Mouse (Mus musculus) limb, embryonic 14.5 days (tissue): ENCODE measurements around the gene Vps18. TPM values are rescaled to one million over a fixed set of nuclear protein-coding genes. Genes with fewer than 3 reads are reported as not detected.

Experiments used
- ATAC-seq: fragments of 200-750 bp; cut with Nextera tagmentation; 2 replicates; pipeline ENCODE4 v1.8.0; 2017; ENCODE audit warnings: low read depth, moderate number of reproducible peaks, moderate TSS enrichment; ENCODE audit not compliant: low FRiP score
- DNase-seq: peaks from one replicate; pipeline ENCODE4 v3.0.0-alpha.2; 2015; ENCODE audit warnings: low spot score
- H3K27ac ChIP-seq: fragments of 300-500 bp; sonication (generic); replicated peaks from 2 replicates; pipeline ENCODE4 v1.5.1; 2014; ENCODE audit warnings: low read depth, mild to moderate bottlenecking, low read length, moderate library complexity, mixed read lengths
- H3K27me3 ChIP-seq: fragments of 300-500 bp; sonication (generic); 2 replicates; pipeline ENCODE4 v1.6.1; 2014; ENCODE audit warnings: low read length, mixed read lengths; ENCODE audit not compliant: control insufficient read depth, insufficient read depth
- H3K36me3 ChIP-seq: fragments of 300-500 bp; sonication (generic); 2 replicates; pipeline ENCODE4 v1.6.1; 2014; ENCODE audit warnings: mild to moderate bottlenecking, low read length, moderate library complexity, mixed read lengths; ENCODE audit not compliant: control insufficient read depth, insufficient read depth
- H3K4me1 ChIP-seq: fragments of 300-500 bp; sonication (generic); 2 replicates; pipeline ENCODE4 v1.6.1; 2014; ENCODE audit warnings: antibody characterized with exemption, low read length, mixed read lengths; ENCODE audit not compliant: control insufficient read depth, insufficient read depth
- H3K4me2 ChIP-seq: fragments of 300-500 bp; sonication (generic); replicated peaks from 2 replicates; pipeline ENCODE4 v1.6.1; 2014; ENCODE audit warnings: low read depth, mild to moderate bottlenecking, low read length, moderate library complexity; ENCODE audit not compliant: severe bottlenecking
- H3K4me3 ChIP-seq: fragments of 300-500 bp; sonication (generic); replicated peaks from 2 replicates; pipeline ENCODE4 v1.5.1; 2014; ENCODE audit warnings: low read length
- H3K9ac ChIP-seq: fragments of 300-500 bp; sonication (generic); 2 replicates; pipeline ENCODE4 v1.6.1; 2014; ENCODE audit warnings: mild to moderate bottlenecking, low read depth, low read length, moderate library complexity; ENCODE audit not compliant: severe bottlenecking
- H3K9me3 ChIP-seq: fragments of 300-500 bp; sonication (generic); 2 replicates; pipeline ENCODE4 v1.6.1; 2016; ENCODE audit warnings: low read length; ENCODE audit not compliant: control insufficient read depth
- POLR2A ChIP-seq: fragments of 200-500 bp; IDR thresholded peaks from 2 replicates; pipeline ENCODE4 v1.8.0; 2012; ENCODE audit warnings: inconsistent platforms, mild to moderate bottlenecking, moderate library complexity, borderline replicate concordance; ENCODE audit not compliant: insufficient read depth, insufficient read length; ENCODE audit errors: extremely low read depth
- WGBS: fragments of 180-500 bp; shearing (Covaris S2); extraction: QIAGEN DNeasy Blood & Tissue Kit; methylation state at CpG from one replicate; pipeline ENCODE4 v1.1.7; 2014; 5-methylcytosine and 5-hydroxymethylcytosine counted together
- polyA plus RNA-seq, 2 experiments: library from polyadenylated mRNA; depleted of rRNA in 1 of 2; stranded (reverse) in 1 of 2; unstranded in 1 of 2; fragments of >200 nt; fragmentation: Nextera tagmentation in 1 of 2; extraction: Ambion mirVana in 1 of 2; gene quantifications; 2 replicates each; pipeline versions ENCODE4 v1.2.1 to v1.2.3; 2012 to 2014

Vps18 gene
- polyA plus RNA-seq, 2 experiments = 14.8 to 17.0 TPM

DNA sequence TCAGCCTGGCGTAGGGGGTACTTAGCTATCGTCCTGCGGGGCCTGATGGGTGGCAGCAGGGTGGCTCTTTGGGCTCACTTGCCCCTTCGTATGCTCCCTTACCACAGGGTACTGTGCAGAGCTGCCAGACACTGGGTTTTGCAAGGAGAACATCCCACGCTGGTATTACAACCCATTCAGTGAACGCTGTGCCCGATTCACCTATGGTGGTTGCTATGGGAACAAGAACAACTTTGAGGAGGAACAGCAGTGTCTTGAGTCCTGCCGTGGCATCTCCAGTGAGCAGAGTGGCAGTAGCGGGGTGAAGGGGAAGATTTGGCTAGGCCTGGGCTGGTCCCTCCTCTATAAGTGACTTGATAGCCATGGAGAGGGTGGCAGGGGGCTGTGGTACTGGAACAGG is 40.6 kb upstream of the Vps18 start:
- DNase-seq (no peak), ATAC-seq (no peak)
- Histone ChIP-seq H3K27ac (no peak overlapping the region), H3K4me3 (no peak overlapping the region), H3K36me3 (no peaks in the 10 kb centered on the region), H3K9ac (no peak overlapping the region), H3K27me3 (no peaks in the 10 kb centered on the region), H3K4me2 (no peak overlapping the region), H3K4me1 (no peaks in the 10 kb centered on the region), H3K9me3 (no peaks in the 10 kb centered on the region)
- no peak for TF ChIP-seq POLR2A
- 88% methylated on average over 9 of the region's 9 CpGs for WGBS

DNA sequence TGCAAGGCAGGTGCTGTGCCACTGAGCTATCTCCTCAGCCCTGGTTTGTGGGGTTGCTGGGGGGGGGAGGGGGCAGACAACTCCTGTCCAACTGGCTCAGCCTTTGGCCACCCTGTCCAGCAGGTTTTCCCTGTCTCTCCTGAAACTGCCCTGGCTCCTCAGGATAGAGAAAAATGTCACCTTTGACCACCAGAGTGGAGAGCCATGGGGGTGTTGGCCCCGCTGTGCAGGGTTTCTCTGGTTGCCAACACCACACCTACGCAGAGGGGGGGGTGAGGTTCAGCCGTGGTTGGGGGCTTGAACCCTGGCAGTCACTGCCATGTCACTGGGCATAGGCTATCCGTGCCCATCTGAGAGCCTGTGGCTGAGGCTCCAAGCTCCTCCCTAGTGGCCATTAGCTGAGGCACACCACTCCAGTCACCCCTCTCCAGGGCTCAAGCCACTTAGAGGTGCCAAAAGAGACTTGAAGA is 38.9 kb upstream of the Vps18 start:
- no peak overlapping the region for H3K4me2 ChIP-seq
- ATAC-seq = no peak
- no peak overlapping the region for H3K4me3 ChIP-seq
- WGBS = 73% methylated on average over 4 of the region's 4 CpGs
- no peaks in the 10 kb centered on the region for H3K36me3 ChIP-seq
- H3K9ac ChIP-seq = no peak overlapping the region
- no peaks in the 10 kb centered on the region for H3K4me1 ChIP-seq
- H3K27ac ChIP-seq = no peak overlapping the region
- H3K27me3 ChIP-seq = no peaks in the 10 kb centered on the region
- TF ChIP-seq POLR2A = no peak
- H3K9me3 ChIP-seq = no peaks in the 10 kb centered on the region
- DNase-seq = no peak

DNA sequence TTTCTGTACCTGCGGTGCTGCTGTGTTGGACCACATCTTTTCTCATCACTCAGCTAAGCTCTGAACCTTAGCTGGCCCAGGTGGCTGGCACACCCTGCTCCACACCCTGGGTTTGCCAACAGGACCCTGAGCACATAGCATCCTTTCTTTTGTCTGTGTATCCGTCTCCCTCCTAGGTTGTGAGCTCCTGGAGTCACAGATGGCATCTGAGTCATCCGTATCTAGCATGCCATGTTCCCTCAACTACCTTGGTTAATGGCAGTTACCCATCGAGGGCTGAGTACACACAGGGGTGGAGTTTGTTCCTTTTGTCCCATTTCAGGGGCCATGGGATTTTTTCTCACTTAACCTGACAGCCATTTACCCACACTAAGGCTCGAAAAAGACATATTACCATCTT is 38.2 kb upstream of the Vps18 start:
- DNase-seq (no peak), ATAC-seq (no peak)
- WGBS = 64% methylated on average over 5 of the region's 5 CpGs
- H3K4me1 ChIP-seq = no peaks in the 10 kb centered on the region
- H3K36me3 ChIP-seq = no peaks in the 10 kb centered on the region
- no peaks in the 10 kb centered on the region for H3K9me3 ChIP-seq
- H3K4me2 ChIP-seq = no peak overlapping the region
- no peak overlapping the region for H3K4me3 ChIP-seq
- TF ChIP-seq POLR2A = no peak
- no peak overlapping the region for H3K27ac ChIP-seq
- H3K27me3 ChIP-seq = 0 out of 2 replicates have a peak, but pooled peaks cover 1% of the 10 kb centered on the region
- no peak overlapping the region for H3K9ac ChIP-seq

DNA sequence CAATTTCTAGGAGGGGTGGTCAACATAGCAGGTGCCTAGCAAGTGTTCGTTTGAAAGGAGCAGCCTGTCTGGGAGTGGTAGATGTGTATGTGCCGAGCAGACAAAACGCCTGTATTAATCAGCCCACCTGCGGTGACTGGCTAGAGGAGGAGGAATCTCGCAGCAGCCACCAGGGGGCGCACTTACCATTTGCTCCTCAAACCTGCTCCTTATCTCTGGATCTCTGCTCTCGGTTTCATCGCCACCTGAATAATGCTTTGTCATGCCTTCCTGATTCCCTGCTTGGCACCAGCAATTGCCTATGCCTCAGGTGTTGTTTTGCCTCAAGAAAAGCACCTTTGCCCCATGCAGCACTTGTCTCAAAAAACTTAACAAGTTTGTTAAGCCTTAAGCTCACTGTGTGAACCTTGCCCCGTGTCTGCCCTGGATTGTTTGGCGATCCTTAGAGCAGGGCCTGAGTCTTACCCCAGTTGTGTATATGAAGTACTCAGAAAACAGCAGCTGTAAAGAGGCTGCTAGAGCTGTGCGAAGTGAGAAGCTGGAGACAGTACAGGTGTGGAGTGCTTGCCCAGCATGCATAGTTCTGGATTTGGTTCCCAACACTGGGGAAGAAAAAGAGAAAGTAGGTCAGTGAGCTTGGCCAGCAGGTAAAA is 37.6 kb upstream of the Vps18 start:
- no peak overlapping the region for H3K9ac ChIP-seq
- H3K27ac ChIP-seq = no peak overlapping the region
- H3K27me3 ChIP-seq = 0 out of 2 replicates have a peak, but pooled peaks cover 3% of the 10 kb centered on the region
- ATAC-seq (peak; percentile 74), DNase-seq (peak; percentile 89)
- no peak overlapping the region for H3K4me2 ChIP-seq
- WGBS = 16% methylated on average over 11 of the region's 11 CpGs
- H3K36me3 ChIP-seq = no peaks in the 10 kb centered on the region
- H3K4me1 ChIP-seq = no peaks in the 10 kb centered on the region
- no peaks in the 10 kb centered on the region for H3K9me3 ChIP-seq
- TF ChIP-seq POLR2A = no peak
- no peak overlapping the region for H3K4me3 ChIP-seq

DNA sequence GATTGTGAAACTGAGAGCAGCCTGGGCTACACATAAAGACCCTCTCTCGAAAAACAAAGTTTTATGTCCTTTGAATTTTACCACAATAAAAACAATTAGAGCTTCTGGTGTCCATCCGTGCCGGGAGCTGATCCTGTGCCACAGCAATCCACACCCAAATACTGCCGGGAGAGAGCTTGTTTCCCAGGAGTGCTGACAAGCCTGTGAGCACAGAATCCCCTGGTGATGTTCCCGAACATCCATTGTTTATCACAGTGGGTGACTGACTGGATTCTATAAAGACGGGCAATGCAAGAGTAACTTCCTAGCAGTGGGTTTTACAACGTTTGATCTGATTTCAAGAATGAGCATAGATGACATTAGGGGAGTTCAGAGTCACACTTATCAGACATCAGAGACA is 33.6 kb upstream of the Vps18 start:
- no peak overlapping the region for H3K9ac ChIP-seq
- WGBS = 32% methylated on average over 7 of the region's 7 CpGs

More for the DNA sequence above, 33.6 kb upstream of the Vps18 start:
- no peak for TF ChIP-seq POLR2A
- Histone ChIP-seq H3K4me1 (no peaks in the 10 kb centered on the region), H3K4me3 (no peak overlapping the region), H3K36me3 (no peaks in the 10 kb centered on the region), H3K27me3 (0 out of 2 replicates have a peak, but pooled peaks cover 3% of the 10 kb centered on the region), H3K27ac (no peak overlapping the region), H3K4me2 (no peak overlapping the region), H3K9me3 (no peaks in the 10 kb centered on the region)
- ATAC-seq = no peak
- no peak for DNase-seq
